Comparison of ENCODE assay signal across 10 mouse cellular contexts in genomic region chr8:86967891-86968311, GRCm38 (mm10).
A peak's percentile ranks its signal among the peaks of the same experiment; 100 is the strongest.
DNase-seq lines count a peak whose midpoint lies in the region; ATAC-seq lines count a peak whose summit lies in the region.
"Had no signal": no experiment of that assay in that cellular context is flagged by ENCODE, and none has a peak within 500 bp of the region (broad histone marks: within the 10 kb centered on the region; RNA-seq: fewer than 3 reads in every experiment).

No protein-coding gene starts in this region.

- no peaks in the 10 kb centered on the region for H3K36me3 ChIP-seq in neural tube, embryonic 15.5 days
- no peaks in the 10 kb centered on the region for H3K36me3 ChIP-seq in kidney, embryonic 15.5 days

- no peak overlapping the region for H3K4me3 ChIP-seq in neural tube, embryonic 15.5 days (replicated peaks)
- no peak overlapping the region for H3K4me3 ChIP-seq in kidney, embryonic 15.5 days (replicated peaks)

- H3K27me3 ChIP-seq in neural tube, embryonic 15.5 days (replicated peaks) = no peaks in the 10 kb centered on the region
- 0 out of 2 replicates have a peak, but pooled peaks cover 4% of the 10 kb centered on the region for H3K27me3 ChIP-seq in kidney, embryonic 15.5 days

- WGBS in neural tube, embryonic 15.5 days = 30% methylated on average over 3 of the region's 3 CpGs
- WGBS in kidney, embryonic 15.5 days = 3% methylated on average over 3 of the region's 3 CpGs

- no peak overlapping the region for H3K9ac ChIP-seq in neural tube, embryonic 15.5 days (replicated peaks)
- H3K9ac ChIP-seq in kidney, embryonic 15.5 days = no peak overlapping the region

- H3K4me2 ChIP-seq in neural tube, embryonic 15.5 days = no peak overlapping the region
- H3K4me2 ChIP-seq in kidney, embryonic 15.5 days = no peak overlapping the region
- H3K4me2 ChIP-seq: liver, embryonic 11.5 days had no signal

- no peaks in the 10 kb centered on the region for H3K9me3 ChIP-seq in neural tube, embryonic 15.5 days (replicated peaks)
- no peaks in the 10 kb centered on the region for H3K9me3 ChIP-seq in kidney, embryonic 15.5 days (replicated peaks)

- H3K27ac ChIP-seq in neural tube, embryonic 15.5 days (replicated peaks) = no peak overlapping the region
- no peak overlapping the region for H3K27ac ChIP-seq in kidney, embryonic 15.5 days

- no peaks in the 10 kb centered on the region for H3K4me1 ChIP-seq in neural tube, embryonic 15.5 days
- H3K4me1 ChIP-seq in kidney, embryonic 15.5 days = no peaks in the 10 kb centered on the region

- no peak for ATAC-seq in neural tube, embryonic 15.5 days (ENCODE audit: low FRiP score)
- ATAC-seq in kidney, embryonic 15.5 days (replicated peaks; ENCODE audit: low FRiP score) = peak; percentile 88
- ATAC-seq: forebrain, embryonic 14.5 days had no signal

- peak; percentile 18 for DNase-seq in neural tube, embryonic 10.5 days (ENCODE audit: extremely low spot score, low spot score)
- peak; percentile 47 for DNase-seq in embryo, embryonic 11 days
- DNase-seq in skeletal muscle tissue, adult 2 months (ENCODE audit: low read depth, low spot score) = peak; percentile 71
- DNase-seq in lung, adult 18-20 months = no peak
- DNase-seq in natural killer cell, adult 2 months (ENCODE audit: low spot score in 2 of 2) = no peak
- DNase-seq: cerebellum, postnatal 25 days had no signal

Comparison
In these comparisons a context has a peak if more than half of its experiments do, and no peak if none do; other contexts are left out.
1. DNase-seq: peak in neural tube, embryonic 10.5 days (single experiment), embryo, embryonic 11 days (single experiment) and skeletal muscle tissue, adult 2 months (single experiment); none in lung, adult 18-20 months (0 of 2) and natural killer cell, adult 2 months (0 of 2).